Mouse (Mus musculus): Measurements from ENCODE around the gene Cp.
"Not testable (repeated sequence)": the region's sequence is repeated elsewhere in the genome, so short reads cannot be mapped to it uniquely, and the experiment has no call there.

Cp gene

GRCm38 (mm10) chr3:19956885-19957284 lies at the start of gene Cp:
TSS of gene Cp (plus strand) at chr3:19957054.
- peak; percentile 7 for DNase-seq

- DNase-seq = no peak
Observed at GRCm38 (mm10) chr3:19948552-19948951, 8.3 kb upstream of the Cp start.

DNA sequence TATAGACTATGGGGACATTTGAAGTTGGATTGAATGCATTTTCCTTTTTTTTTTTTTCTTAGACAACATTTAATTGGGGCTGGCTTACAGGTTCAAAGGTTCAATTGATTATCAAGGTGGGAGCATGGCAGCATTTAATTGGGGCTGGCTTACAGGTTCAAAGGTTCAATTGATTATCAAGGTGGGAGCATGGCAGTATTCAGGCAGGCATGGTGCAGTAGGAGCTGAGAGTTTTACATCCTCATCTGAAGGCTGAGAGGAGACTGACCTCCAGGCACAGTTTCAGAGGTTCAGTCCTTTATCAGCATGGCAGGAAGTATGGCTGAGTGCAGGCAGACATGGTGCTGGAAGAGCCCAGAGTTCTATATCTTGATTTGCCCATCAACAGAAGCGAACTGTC lies 7.5 kb upstream of the Cp start:
- not testable (repeated sequence) for DNase-seq

DNA sequence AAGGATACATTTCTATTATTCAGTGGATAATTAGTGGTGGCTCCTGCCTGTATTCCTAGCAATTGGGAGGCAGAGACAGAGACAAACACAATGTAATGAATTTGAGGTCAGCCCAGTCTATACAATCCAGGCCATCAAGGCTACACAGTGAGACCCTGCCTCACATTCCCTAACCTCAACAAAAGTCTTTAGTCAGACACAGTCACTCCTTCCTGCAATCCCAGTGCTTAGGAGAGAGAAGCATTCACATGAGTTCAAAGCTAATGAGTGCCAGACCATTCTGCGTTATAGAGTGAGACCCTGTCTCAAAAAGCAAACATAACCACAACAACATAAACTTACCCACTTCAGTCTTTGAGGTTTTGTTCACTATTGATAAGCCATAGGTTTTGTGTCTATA lies 3.4 kb upstream of the Cp start:
- DNase-seq = no peak

DNA sequence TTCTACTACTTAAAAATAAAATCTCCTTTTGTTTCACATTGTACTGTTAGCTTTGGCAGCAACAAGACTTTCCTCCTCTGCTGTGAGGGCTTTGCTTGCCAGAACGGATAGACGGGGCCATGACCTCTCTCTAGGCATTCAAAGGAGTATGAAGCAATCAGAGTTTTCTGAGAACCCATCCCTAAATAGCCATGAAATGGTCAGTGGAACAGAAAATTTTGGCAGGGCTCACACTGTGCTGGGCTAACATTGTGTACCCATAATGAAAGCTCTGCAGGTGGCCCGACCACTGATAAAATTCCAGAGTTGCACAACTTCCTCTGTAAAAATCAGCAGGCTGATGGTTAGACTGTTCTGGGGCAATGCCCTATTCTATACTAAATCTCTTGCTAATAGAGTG lies 3.0 kb upstream of the Cp start:
- DNase-seq = peak; percentile 75

- no peak for DNase-seq
Observed at GRCm38 (mm10) chr3:19958031-19958430, 1.2 kb downstream of the Cp start.

DNA sequence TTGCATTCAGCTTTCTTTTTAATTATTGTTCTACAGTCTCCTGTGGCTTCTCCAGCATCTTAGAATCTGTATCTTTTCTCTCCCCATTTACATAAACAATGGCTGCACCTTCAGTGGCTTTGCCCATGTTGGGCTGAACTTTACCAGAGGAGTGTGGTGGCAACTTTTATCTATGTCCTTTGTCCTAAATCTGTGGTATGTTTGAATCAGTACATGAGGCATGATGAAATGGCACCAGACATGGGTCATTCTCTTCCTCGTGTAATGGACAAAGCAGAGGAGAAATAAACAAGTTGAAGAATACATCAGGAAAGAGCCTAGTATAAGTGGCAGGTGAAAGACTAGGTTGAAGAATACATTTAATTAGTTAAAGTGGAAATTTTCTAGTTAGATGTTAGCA lies 2.1 kb downstream of the Cp start:
- no peak for DNase-seq

GRCm38 (mm10) chr3:19960570-19961114 lies 3.8 kb downstream of the Cp start:
- no peak for DNase-seq

DNA sequence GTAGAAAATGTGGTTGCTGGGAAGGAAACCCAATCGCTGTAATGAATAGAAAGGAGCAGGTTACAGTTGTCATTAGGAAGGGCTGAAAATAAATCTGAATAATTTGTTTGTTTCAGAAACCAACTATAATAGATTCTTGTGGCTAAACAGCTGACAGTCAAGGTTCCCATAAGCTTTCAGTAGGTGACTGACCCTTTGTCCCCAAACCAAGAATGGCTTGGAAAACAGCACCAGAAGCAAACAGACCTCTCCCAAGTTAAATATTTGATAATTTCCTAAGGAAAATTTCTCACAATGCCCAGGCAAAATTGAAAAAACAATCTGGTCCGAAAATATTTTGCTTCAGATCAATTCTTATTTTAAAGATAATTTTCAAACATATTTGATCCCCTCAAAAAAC lies 4.5 kb downstream of the Cp start:
- DNase-seq = no peak

GRCm38 (mm10) chr3:19962769-19963513 lies 6.1 kb downstream of the Cp start:
- DNase-seq = peak; percentile 18

DNA sequence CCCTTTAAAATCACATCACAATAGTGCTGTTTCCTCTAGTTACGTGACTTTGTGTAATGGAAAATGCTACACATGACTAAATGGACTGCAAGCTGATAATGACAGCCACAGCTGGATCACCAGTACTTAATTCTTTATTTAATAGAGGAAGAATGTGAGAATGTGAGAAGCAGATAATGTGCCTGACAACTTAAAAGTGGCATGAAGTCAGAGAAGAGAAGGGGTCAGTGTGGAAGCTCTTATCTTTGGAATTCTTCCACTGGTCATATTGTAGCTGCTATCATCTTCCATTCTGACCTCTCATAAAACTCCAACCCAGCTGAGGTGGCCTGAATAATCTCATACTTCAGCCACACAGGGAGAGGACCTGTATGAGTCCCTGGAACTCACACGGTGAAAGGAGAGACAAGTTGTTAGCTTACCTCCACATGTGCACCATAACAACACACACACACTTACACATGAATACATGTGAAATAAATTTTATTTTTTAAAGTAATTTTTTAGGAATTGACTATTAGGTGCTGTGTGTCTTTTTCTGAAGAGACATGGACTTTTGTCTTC lies 7.9 kb downstream of the Cp start:
- no peak for DNase-seq

DNA sequence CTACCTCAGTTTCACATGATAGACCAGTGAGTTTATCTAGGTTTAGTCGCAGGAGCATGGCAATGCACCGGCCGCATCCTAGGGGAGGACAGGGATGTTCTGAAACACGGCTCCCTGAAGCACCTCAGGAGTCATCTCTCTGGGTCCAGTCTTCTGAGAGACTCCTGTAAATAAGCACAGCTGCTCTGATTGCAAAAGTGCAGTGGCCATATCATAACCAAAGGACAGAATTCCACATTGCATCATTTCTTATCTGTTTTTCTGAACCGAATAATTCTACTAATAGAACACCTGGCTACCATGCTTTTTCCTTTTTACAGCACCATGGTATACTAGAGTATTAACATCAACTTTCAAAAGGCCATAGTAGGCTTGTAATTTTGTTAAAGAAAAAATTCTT lies 8.4 kb downstream of the Cp start:
- no peak for DNase-seq

- no peak for DNase-seq
Observed at GRCm38 (mm10) chr3:19966072-19966471, 9.2 kb downstream of the Cp start.

DNA sequence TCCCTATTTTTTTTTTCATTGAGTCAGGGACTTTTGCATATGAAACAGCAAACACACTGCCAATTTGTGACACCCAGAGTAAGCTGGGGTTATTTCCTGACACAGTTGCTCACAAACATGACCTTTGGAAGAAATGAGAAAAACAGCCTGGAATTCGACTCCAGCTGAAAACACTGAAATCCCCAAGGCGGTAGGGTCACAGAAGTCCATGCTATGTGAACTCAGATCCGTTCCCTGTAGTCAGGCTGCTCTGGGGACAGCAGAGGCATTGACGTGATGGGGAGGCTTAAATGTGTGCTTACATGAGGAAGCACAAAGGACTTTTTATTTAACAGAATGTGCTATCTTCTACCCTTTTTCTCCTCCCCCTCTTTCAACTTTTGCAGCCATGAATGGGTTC lies 21.6 kb downstream of the Cp start:
- peak; percentile 82 for DNase-seq

- no peak for DNase-seq
Observed at GRCm38 (mm10) chr3:19981156-19981555, 24.3 kb downstream of the Cp start.

GRCm38 (mm10) chr3:19982846-19983245 lies 26.0 kb downstream of the Cp start:
- DNase-seq = peak; percentile 26

GRCm38 (mm10) chr3:19986123-19986522 lies 29.3 kb downstream of the Cp start:
- no peak for DNase-seq

GRCm38 (mm10) chr3:19990031-19990430 lies 33.2 kb downstream of the Cp start:
- DNase-seq = no peak

DNA sequence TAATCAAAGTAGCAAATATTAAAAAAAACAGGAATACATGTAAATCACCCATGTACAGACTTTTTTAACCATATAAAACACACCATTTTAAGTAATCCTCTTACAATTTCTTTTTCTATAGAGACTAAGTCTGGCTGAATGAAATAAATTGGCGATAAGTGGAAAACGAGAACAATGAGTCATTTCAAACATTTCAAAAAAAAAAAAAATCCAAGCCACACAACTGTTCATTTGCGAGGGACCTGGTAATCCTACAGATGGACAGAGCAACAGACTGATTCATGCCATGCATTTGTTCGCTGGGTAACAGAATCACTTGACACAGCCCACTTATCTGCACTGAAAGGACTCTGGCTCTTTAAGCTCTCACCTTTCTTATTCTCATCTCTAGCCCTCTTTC lies 35.5 kb downstream of the Cp start:
- no peak for DNase-seq

DNA sequence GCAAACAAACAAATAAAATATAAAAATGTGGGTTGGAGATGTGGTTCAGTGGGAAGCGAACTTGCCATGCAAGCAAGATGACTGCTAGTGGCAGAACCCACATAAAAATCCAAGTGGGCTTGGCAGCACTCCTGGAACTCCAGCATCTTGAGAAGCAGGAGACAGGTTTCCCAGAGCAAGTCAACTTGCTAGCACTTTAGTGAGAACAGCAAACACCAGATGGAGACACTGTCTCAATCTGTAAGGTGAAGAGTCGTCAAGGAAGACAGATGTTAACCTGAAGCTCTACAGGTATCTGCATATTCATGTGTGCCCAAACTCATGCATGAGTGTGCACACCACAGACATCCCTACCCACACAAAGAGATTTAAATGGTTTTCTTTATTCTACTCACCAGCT lies 42.7 kb downstream of the Cp start:
- DNase-seq = no peak

DNA sequence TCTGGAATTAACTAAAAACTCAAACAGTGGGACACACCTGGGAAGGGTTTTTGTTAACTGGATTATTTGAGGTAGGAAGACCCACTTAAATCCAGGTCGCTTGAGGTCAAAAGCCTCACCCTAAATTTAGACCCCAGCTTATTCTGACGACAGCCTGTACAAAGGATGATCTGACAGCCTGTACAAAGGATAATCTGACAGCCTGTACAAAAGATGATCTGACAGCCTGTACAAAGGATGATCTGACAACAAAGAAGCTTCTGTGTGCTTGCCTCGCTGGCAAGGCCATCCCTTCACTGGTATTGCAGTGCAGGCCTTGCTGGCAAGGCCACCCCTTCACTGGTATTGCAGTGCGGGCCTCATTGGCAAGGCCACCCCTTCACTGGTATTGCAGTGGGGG lies 44.0 kb downstream of the Cp start:
- DNase-seq = no peak

DNA sequence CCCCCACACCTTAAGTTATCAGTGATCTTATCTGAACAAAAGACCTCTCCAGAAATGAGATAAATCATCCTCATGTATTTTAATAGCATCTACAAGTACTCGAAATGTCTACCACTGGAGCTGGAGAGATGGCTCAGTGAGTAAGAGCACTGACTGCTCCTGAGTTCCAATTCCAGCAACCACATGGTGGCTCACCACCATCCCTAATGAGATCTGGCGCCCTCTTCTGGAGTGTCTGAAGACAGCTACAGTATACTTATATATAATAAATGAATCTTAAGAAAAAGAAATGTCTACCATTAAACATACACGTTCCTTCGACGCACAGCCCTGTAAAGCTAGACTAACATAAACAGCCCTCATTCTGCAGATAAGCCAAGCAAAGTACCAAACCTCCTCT lies 45.9 kb downstream of the Cp start:
- no peak for DNase-seq

- DNase-seq = no peak
Observed at GRCm38 (mm10) chr3:20004422-20004821, 47.6 kb downstream of the Cp start.

GRCm38 (mm10) chr3:20005611-20006010 lies 48.8 kb downstream of the Cp start:
- DNase-seq = no peak

GRCm38 (mm10) chr3:20007275-20007674 lies 50.4 kb downstream of the Cp start:
- DNase-seq = no peak
